Mouse (Mus musculus) G1E-ER4 (cell line): ENCODE results near the gene Cacna1d. TPM values are rescaled to one million over a fixed set of nuclear protein-coding genes. Genes with fewer than 3 reads are reported as not detected.

Experiments used
- GATA1 ChIP-seq: IDR thresholded peaks from one replicate; pipeline ENCODE4 v1.8.0; 2012; ENCODE audit warnings: low read length, inconsistent platforms
- polyA plus RNA-seq: library from polyadenylated mRNA; stranded (reverse); fragments of >175 nt; gene quantifications from 2 replicates; pipeline ENCODE4 v1.2.3, GENCODE M21; 2012

Gene Cacna1d
- polyA plus RNA-seq, 1 experiment: not detected

DNA sequence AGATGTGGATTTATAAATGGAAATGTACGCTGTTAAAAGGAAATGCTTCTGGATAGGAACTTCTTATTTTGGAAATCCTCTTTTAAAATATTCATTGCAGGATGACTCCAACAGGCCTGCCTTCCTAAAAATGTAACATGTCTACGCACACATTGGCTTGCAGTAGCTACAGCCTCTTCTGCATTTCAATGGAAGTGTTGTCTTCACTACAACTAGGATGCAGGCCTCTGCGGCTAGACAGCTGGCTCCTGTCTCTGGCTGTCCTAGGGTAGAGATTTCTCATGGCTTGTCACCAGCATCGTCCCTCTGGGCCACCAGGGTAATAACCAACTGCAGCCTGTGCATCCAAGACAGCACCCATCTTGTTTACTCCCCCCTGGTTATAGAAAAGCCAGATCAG is 293.1 kb downstream of the Cacna1d start:
- no peak for TF ChIP-seq GATA1

DNA sequence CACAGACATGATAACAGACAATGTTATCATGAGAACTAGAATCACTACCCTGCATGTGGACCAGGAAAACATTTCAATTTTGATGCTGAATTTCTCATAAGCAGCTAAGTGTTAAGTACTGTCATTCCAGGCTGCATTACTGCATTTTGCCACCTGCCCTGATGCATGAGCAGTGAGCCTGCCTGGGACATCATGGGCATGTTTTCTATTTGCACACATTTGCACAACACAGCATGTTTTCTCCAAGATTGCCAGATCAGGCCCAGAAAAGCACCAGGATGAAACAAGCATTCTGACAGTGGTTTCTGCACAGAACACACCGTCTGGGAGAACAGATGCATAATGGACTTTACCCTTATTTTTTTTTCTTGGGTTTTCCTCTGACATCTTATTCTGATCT is 294.3 kb downstream of the Cacna1d start:
- TF ChIP-seq GATA1: no peak

DNA sequence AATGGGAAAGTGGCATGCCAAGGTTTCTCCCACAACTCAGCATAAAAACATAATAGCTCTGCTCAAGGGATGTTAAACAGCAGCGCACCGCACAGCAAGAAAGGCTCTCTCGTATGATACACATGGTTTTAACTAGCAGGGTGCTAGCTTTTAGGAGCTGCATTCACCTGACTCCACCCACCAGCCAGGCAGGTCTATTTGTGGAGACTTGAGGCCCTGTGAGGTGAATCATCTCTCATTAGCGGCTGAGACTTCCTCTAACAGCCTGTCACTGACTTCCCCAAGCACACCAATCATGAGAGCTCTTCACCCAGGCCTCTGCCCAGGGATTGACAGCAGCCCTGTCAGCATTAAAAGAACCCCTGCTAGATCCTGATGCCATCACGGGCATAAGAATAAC is 295.0 kb downstream of the Cacna1d start:
- no peak for TF ChIP-seq GATA1

DNA sequence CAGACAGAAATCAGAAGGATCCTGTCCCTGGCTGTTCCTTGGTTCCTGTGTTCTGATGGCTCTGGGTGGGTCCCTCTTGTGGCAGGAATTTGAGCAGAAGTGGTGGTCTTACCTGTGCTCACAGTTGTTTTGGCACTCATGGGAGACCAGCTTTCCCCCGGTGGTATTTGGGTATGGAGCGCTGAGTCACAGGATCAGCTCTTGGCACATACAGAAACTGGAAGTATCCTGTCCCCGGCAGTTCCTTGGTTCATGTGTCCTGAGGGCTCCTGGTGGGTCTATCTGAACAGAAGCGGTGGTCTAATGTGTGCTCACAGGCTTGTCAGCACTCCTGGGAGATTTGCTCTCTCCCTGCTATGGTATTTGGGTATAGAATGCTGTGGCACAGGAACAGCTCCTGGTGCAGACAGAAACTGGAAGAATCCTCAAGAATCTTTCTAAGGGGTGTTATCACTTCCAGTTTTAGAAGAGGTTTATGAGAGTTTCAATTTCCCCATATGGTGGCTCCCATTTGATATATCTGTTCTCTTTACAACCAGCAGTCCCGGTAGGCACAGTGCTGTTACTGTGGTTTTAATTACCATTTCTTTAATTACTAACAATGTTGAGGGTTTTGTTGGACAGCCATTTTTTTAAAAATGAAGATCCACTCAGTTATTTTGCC is 300.8 kb downstream of the Cacna1d start:
- TF ChIP-seq GATA1: no peak

GRCm38 (mm10) chr14:30185616-30186274 is 305.5 kb downstream of the Cacna1d start:
- no peak for TF ChIP-seq GATA1

GRCm38 (mm10) chr14:30184445-30185152 is 306.7 kb downstream of the Cacna1d start:
- no peak for TF ChIP-seq GATA1

DNA sequence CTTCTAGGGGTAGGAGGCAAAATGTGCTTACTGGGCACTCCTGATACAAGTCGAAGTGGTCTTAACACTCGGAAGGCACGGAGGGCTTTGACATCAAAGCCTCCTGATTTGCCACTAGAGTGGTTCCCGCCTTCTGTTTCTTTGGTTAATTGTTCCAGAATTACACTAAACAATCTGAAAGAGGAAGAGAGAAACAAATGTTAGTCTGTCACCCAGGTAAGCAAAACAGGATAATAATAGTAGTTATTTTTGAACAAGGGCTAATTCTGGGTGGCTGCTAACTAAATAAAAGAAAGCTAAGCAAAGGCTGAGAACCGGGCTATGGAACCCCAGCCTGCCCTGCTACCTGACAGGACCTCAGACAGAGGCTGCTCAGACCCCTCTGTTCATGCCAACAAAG is 307.2 kb downstream of the Cacna1d start:
- no peak for TF ChIP-seq GATA1

DNA sequence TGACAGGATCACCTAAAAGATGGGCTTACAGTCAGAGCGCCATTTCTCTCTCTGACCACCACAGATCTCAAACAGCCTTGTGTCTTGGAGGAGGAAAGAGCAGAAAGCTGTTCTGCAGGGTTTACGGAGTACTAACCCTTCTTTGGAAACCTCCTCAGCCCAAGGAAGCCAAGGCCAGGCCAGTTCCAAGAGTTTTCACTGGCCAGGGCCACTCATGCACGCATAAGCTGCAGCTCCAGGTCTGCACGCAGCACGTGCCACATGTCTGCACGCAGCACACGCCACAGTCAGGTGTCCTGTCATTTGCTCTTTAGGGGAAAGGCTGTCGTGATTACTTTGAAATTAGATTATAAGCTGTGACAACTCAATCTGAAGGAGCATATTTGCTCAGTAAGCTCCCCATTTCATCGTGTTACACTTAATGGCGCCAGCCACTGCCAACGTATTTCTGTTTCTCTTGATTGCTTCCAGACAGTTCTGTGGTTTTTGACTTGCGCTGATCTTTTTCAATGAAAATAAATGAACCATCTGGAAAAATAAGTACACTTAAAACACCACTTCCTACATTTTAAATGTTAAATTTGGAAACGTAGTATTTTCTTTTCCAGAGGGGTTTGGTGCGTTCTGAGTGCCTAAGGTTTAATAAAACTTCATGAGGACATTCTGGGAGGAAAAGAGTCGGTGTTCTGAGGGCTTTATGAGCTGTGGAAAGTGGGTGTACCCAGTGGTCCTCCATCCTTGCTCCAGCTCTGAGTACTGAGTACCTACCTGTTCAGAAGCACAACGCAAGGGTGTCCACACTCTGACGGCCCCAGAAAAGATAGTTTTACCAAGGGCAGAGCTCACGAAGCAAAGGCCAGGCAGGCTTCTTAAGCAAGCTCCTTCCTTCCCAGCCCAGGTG is 308.4 kb downstream of the Cacna1d start:
- no peak for TF ChIP-seq GATA1

GRCm38 (mm10) chr14:30178306-30178705 is 312.9 kb downstream of the Cacna1d start:
- TF ChIP-seq GATA1: no peak

GRCm38 (mm10) chr14:30177850-30178249 is 313.4 kb downstream of the Cacna1d start:
- TF ChIP-seq GATA1: no peak

DNA sequence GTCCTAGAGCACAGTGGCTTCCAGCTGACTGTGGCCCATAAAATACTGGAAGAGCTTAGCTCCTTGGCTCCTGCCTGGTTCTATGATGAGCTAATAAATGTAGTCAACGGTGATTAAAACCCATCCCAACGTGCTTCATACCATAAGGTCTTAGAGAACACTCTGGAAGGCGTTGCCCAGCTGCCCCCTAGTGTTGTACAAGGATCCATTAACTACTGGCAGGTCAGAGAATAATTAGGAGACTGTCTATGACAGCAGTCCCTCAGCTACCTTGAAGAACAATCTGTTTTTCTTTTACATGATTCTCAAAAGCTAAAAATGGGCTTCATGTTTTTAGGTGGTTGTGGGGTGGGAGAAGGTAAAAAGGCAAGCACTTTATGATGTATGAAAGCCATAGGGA is 315.9 kb downstream of the Cacna1d start:
- TF ChIP-seq GATA1: no peak

- no peak for TF ChIP-seq GATA1
Observed at GRCm38 (mm10) chr14:30172821-30173755, 318.2 kb downstream of the Cacna1d start.

GRCm38 (mm10) chr14:30171593-30171992 is 319.7 kb downstream of the Cacna1d start:
- no peak for TF ChIP-seq GATA1

DNA sequence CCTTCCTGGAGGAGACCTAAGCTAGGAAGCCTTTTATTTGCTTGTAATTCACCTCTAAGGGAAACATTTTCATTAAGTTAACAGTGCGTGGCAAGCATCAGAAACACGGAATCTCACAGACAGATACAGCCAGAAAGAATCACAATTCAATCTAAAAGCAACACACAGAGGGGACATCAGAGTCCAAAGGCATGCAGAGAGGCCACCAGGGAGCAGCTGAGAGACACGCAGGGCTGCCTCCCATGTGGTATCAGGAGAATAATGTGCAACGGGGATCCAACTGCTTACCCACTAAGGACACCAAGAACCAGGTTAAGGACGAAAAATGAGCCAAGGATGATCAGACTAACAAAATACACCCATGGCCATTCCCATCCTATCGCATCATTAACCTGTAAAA is 320.2 kb downstream of the Cacna1d start:
- no peak for TF ChIP-seq GATA1

- TF ChIP-seq GATA1: no peak
Observed at GRCm38 (mm10) chr14:30169455-30169854, 321.8 kb downstream of the Cacna1d start.

- no peak for TF ChIP-seq GATA1
Observed at GRCm38 (mm10) chr14:30168902-30169301, 322.4 kb downstream of the Cacna1d start.
